In the genomic region with DNA sequence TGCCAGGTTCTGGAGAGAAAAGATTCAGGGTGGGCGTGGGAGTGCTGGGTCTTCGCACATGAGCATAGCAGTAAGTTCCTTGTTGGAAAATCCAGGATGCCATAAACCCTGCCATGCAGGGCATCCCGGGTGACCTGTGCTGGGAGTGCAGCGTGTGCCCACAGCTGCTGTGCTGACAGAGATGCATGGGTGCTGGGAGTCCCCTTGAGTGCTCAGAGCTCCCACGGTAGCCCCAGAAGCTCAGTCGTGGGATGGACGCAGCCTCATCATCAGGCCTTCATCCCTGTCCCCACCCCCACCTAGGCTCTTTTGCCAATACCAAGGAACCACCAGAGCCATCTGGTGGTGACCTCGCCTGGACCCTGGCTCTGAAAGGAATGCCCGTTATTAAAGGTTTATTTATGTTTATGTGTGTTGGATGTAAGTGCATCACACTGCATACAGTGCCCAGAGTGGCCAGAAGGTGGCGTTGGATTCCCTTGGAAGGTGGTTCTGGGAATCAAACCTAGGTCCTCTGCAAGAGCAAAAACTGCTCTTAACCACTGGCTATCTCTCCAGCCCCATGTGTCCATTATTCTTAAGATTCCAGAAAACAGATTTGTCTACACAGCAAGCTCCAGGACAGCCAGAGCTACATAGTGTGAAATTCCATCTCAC, we compare ENCODE assay signal across 8 mouse cellular contexts. TPM values are rescaled to one million over a fixed set of nuclear protein-coding genes. Genes with fewer than 3 reads are reported as not detected.
A peak's percentile ranks its signal among the peaks of the same experiment; 100 is the strongest.
DNase-seq lines count a peak whose midpoint lies in the region; ATAC-seq and TF ChIP-seq lines count a peak whose summit lies in the region.

No protein-coding gene starts in this region.

- H3K9ac ChIP-seq in CH12.LX (ENCODE audit: insufficient read depth, low read depth): no peak overlapping the region
- H3K9ac ChIP-seq in liver, postnatal 0 days (replicated peaks): no peak overlapping the region

- H3K9me3 ChIP-seq in CH12.LX (replicated peaks; ENCODE audit: low read length): no peaks in the 10 kb centered on the region
- no peaks in the 10 kb centered on the region for H3K9me3 ChIP-seq in liver, postnatal 0 days (ENCODE audit: low read length)
- no peaks in the 10 kb centered on the region for H3K9me3 ChIP-seq in forebrain, embryonic 10.5 days

- peaks cover 0 to 3% of the 10 kb centered on the region in 2 experiments; a peak in 1 of 4 replicates for H3K4me1 ChIP-seq in CH12.LX (ENCODE audit: control insufficient read depth in 1 of 2, insufficient read depth in 2 of 2)
- peaks cover 26% of the 10 kb centered on the region for H3K4me1 ChIP-seq in liver, postnatal 0 days (ENCODE audit: insufficient read depth)
- peaks cover 17% of the 10 kb centered on the region for H3K4me1 ChIP-seq in forebrain, embryonic 10.5 days

- peak overlapping the region; percentile 83 for H3K27ac ChIP-seq in gastrocnemius, adult 2 months
- no peak overlapping the region for H3K27ac ChIP-seq in CH12.LX (ENCODE audit: insufficient read depth, low read depth)
- H3K27ac ChIP-seq in liver, postnatal 0 days (ENCODE audit: low read depth): 0 out of 2 replicates have a peak overlapping the region, but pooled peaks have one; percentile 41
- H3K27ac ChIP-seq in forebrain, embryonic 10.5 days: no peak overlapping the region

- no peaks in the 10 kb centered on the region for H3K79me2 ChIP-seq in CH12.LX (replicated peaks; ENCODE audit: control insufficient read depth, extremely low read depth, insufficient read depth, poor library complexity, severe bottlenecking)

- intact Hi-C loops in gastrocnemius, adult 2 months (cut with DNase I): no loop called here

- in situ Hi-C loops in CH12.LX (cut with MboI; ENCODE audit: low pct_ligation_motif_present, low pct_unique_long_range_greater_than_20kb, low sequenced_read_pairs): no loop called here

- 67% methylated on average over 10 of the region's 10 CpGs for WGBS in liver, postnatal 0 days (ENCODE audit: insufficient replicate concordance)
- WGBS in forebrain, embryonic 10.5 days: 78% methylated on average over 10 of the region's 10 CpGs

- ATAC-seq in liver, postnatal 0 days: no peak

- peak; percentile 54 for DNase-seq in gastrocnemius, adult 2 months
- DNase-seq in gastrocnemius, adult 18-20 months (ENCODE audit: low spot score): no peak
- DNase-seq in CH12.LX (ENCODE audit: extremely low read depth): peak; percentile 44
- DNase-seq in cerebellum, postnatal 36 days: peak; percentile 54 to 59
- peak; percentile 67 for DNase-seq in liver, postnatal 0 days
- peak; percentile 86 for DNase-seq in thymus, postnatal 4 days
- no peak for DNase-seq in forebrain, embryonic 10.5 days (ENCODE audit: extremely low spot score, low spot score)
- no peak for DNase-seq in urinary bladder, postnatal 36 days (ENCODE audit: low spot score in 2 of 2)

- no peak for TF ChIP-seq EP300 in CH12.LX (IDR thresholded peaks at IDR 0.05; ENCODE audit: low read length)
- TF ChIP-seq EP300 in liver, postnatal 0 days (IDR thresholded peaks at IDR 0.05; ENCODE audit: low read depth): no peak

- H3K4me3 ChIP-seq in gastrocnemius, adult 2 months: peak overlapping the region; percentile 72; the same call in 1 of the 2 replicates
- H3K4me3 ChIP-seq in CH12.LX (replicated peaks in 1 of 3; ENCODE audit: low read depth in 2 of 3, low read length in 2 of 3, poor library complexity in 1 of 3): no peak overlapping the region
- H3K4me3 ChIP-seq in liver, postnatal 0 days (ENCODE audit: low read depth, low read length): no peak overlapping the region
- H3K4me3 ChIP-seq in forebrain, embryonic 10.5 days: no peak overlapping the region

- H3K36me3 ChIP-seq in CH12.LX (replicated peaks in 1 of 2; ENCODE audit: control insufficient read depth in 1 of 2, insufficient read depth in 1 of 2, low read length in 1 of 2): peaks cover 24 to 69% of the 10 kb centered on the region in 2 experiments
- H3K36me3 ChIP-seq in liver, postnatal 0 days (replicated peaks; ENCODE audit: insufficient read depth, low read length): peaks cover 40% of the 10 kb centered on the region
- peaks cover 31% of the 10 kb centered on the region for H3K36me3 ChIP-seq in forebrain, embryonic 10.5 days (replicated peaks)

- H3K4me2 ChIP-seq in CH12.LX (ENCODE audit: insufficient read depth, low read depth, poor library complexity, severe bottlenecking): no peak overlapping the region
- no peak overlapping the region for H3K4me2 ChIP-seq in liver, postnatal 0 days (ENCODE audit: low read depth, low read length)

- peak; percentile 62 for TF ChIP-seq CTCF in gastrocnemius, adult 2 months (IDR thresholded peaks at IDR 0.05)
- peak; percentile 62 to 73 for TF ChIP-seq CTCF in CH12.LX (conservative IDR thresholded peaks at IDR 0.05 in 1 of 2, IDR thresholded peaks at IDR 0.05 in 1 of 2; ENCODE audit: low read depth in 2 of 2, low read length in 2 of 2)
- peak; percentile 76 for TF ChIP-seq CTCF in liver, postnatal 0 days (IDR thresholded peaks at IDR 0.05; ENCODE audit: low read depth)

- dilution Hi-C loops in CH12.LX (cut with MboI; ENCODE audit: extremely low pct_ligation_motif_present, extremely low pct_unique_long_range_greater_than_20kb, low sequenced_read_pairs): no loop called here

- peak; percentile 66 for TF ChIP-seq RAD21 in CH12.LX (IDR thresholded peaks at IDR 0.05; ENCODE audit: low read depth, low read length)

- no peaks in the 10 kb centered on the region for H3K27me3 ChIP-seq in CH12.LX (replicated peaks)
- H3K27me3 ChIP-seq in liver, postnatal 0 days (ENCODE audit: insufficient read depth, low read length): no peaks in the 10 kb centered on the region
- peaks cover 33% of the 10 kb centered on the region for H3K27me3 ChIP-seq in forebrain, embryonic 10.5 days (ENCODE audit: poor library complexity, severe bottlenecking)

- TF ChIP-seq POLR2A in CH12.LX (IDR thresholded peaks at IDR 0.05; ENCODE audit: low read depth, low read length): no peak

TF ChIP-seq in CH12.LX, 34 proteins besides CTCF, POLR2A, EP300 and RAD21:
- TF ChIP-seq POLR2AphosphoS2 (IDR thresholded peaks at IDR 0.05; ENCODE audit: low read depth, low read length) (0 out of 2 replicates have a peak, but pooled peaks have one; percentile 22), USF1 (IDR thresholded peaks at IDR 0.05; ENCODE audit: low read depth, low read length) (no peak), E2F4 (IDR thresholded peaks at IDR 0.05; ENCODE audit: insufficient replicate concordance, low read depth, low read length) (no peak), JUN (IDR thresholded peaks at IDR 0.05; ENCODE audit: insufficient read depth, low read depth, low read length) (no peak), CHD2 (IDR thresholded peaks at IDR 0.05; ENCODE audit: low read length) (no peak), SMC3 (IDR thresholded peaks at IDR 0.05; ENCODE audit: low read depth, low read length) (peak; percentile 79), RCOR1 (conservative IDR thresholded peaks at IDR 0.05; ENCODE audit: low read depth, low read length) (no peak), ELF1 (IDR thresholded peaks at IDR 0.05; ENCODE audit: low read depth, low read length) (no peak), MAFK (IDR thresholded peaks at IDR 0.05; ENCODE audit: insufficient replicate concordance, low read length) (no peak), BHLHE40 (IDR thresholded peaks at IDR 0.05; ENCODE audit: low read depth, low read length) (no peak), ZNF384 (IDR thresholded peaks at IDR 0.05; ENCODE audit: low read depth, low read length) (no peak), MEF2A (IDR thresholded peaks at IDR 0.05; ENCODE audit: borderline replicate concordance, low read depth, low read length) (no peak), ZKSCAN1 (IDR thresholded peaks at IDR 0.05; ENCODE audit: borderline replicate concordance, low read depth, low read length) (no peak)
TF ChIP-seq in CH12.LX: peak in this region for 2.

RNA-seq across cellular contexts. Expression of gene B3gnt8, which starts 0.7 kb away (rescaled TPM):
- total RNA-seq in gastrocnemius, adult 2 months (2021): 1 to 10 TPM; 1.5 to 1.6 TPM
- total RNA-seq in gastrocnemius, adult 18-20 months (2021): 1 to 10 TPM; 1.1 to 1.3 TPM
- total RNA-seq in CH12.LX (2012; rRNA removed) (0.21 TPM in 2 replicates), CH12.LX (2014; rRNA removed) (not detected in 2 replicates)
- polyA plus RNA-seq in CH12.LX (2012; ENCODE audit: insufficient read length, low read depth): 0.24 and 0.29 TPM in 2 replicates
- 3.7 and 4.1 TPM in 2 replicates for polyA plus RNA-seq in liver, postnatal 0 days (2015; fragmentation: Nextera tagmentation; extraction: Ambion mirVana)
- polyA plus RNA-seq in forebrain, embryonic 10.5 days (2016; fragmentation: Nextera tagmentation; extraction: Ambion mirVana): 0.79 and 1.1 TPM in 2 replicates

RNA-seq across cellular contexts. Expression of gene Dmac2, which starts 6.5 kb away (rescaled TPM):
- total RNA-seq in gastrocnemius, adult 2 months (2021): 10 to 100 TPM; 33.7 to 54.2 TPM
- total RNA-seq in gastrocnemius, adult 18-20 months (2021): 10 to 100 TPM; 38.7 to 43.2 TPM
- total RNA-seq in CH12.LX (2012; rRNA removed) (18.7 and 21.4 TPM in 2 replicates), CH12.LX (2014; rRNA removed) (19.8 and 20.6 TPM in 2 replicates)
- polyA plus RNA-seq in CH12.LX (2012; ENCODE audit: insufficient read length, low read depth): 35.0 and 35.1 TPM in 2 replicates
- 12.2 and 13.7 TPM in 2 replicates for polyA plus RNA-seq in liver, postnatal 0 days (2015; fragmentation: Nextera tagmentation; extraction: Ambion mirVana)
- 26.9 and 27.0 TPM in 2 replicates for polyA plus RNA-seq in forebrain, embryonic 10.5 days (2016; fragmentation: Nextera tagmentation; extraction: Ambion mirVana)

RNA-seq across cellular contexts. Expression of gene Erich4, which starts 10.0 kb away (rescaled TPM):
- total RNA-seq in gastrocnemius, adult 2 months (2021): not detected
- not detected for total RNA-seq in gastrocnemius, adult 18-20 months (2021)
- total RNA-seq in CH12.LX (2012; rRNA removed): not detected in 2 replicates
- not detected in 2 replicates for total RNA-seq in CH12.LX (2014; rRNA removed)
- polyA plus RNA-seq in CH12.LX (2012; ENCODE audit: insufficient read length, low read depth): not detected in 2 replicates
- 0.20 TPM in 1 of 2 replicates, not detected in the other for polyA plus RNA-seq in liver, postnatal 0 days (2015; fragmentation: Nextera tagmentation; extraction: Ambion mirVana)
- polyA plus RNA-seq in forebrain, embryonic 10.5 days (2016; fragmentation: Nextera tagmentation; extraction: Ambion mirVana): not detected in 2 replicates

RNA-seq across cellular contexts. Expression of gene Bckdha, which starts 33.1 kb away (rescaled TPM):
- 100 to 1,000 TPM; 103 to 152 TPM for total RNA-seq in gastrocnemius, adult 2 months (2021)
- total RNA-seq in gastrocnemius, adult 18-20 months (2021): 100 to 1,000 TPM; 134 to 137 TPM
- 14.9 and 19.9 TPM in 2 replicates for total RNA-seq in CH12.LX (2012; rRNA removed)
- total RNA-seq in CH12.LX (2014; rRNA removed): 20.8 and 21.4 TPM in 2 replicates
- polyA plus RNA-seq in CH12.LX (2012; ENCODE audit: insufficient read length, low read depth): 13.4 and 17.2 TPM in 2 replicates
- 106 and 123 TPM in 2 replicates for polyA plus RNA-seq in liver, postnatal 0 days (2015; fragmentation: Nextera tagmentation; extraction: Ambion mirVana)
- 42.5 and 44.0 TPM in 2 replicates for polyA plus RNA-seq in forebrain, embryonic 10.5 days (2016; fragmentation: Nextera tagmentation; extraction: Ambion mirVana)

RNA-seq across cellular contexts. Expression of gene Exosc5, which starts 33.2 kb away (rescaled TPM):
- 10 to 100 TPM; 24.1 to 24.3 TPM for total RNA-seq in gastrocnemius, adult 2 months (2021)
- 10 to 100 TPM; 19.9 to 21.3 TPM for total RNA-seq in gastrocnemius, adult 18-20 months (2021)
- 105 and 116 TPM in 2 replicates for total RNA-seq in CH12.LX (2012; rRNA removed)
- 114 and 123 TPM in 2 replicates for total RNA-seq in CH12.LX (2014; rRNA removed)
- 102 and 125 TPM in 2 replicates for polyA plus RNA-seq in CH12.LX (2012; ENCODE audit: insufficient read length, low read depth)
- polyA plus RNA-seq in liver, postnatal 0 days (2015; fragmentation: Nextera tagmentation; extraction: Ambion mirVana): 44.5 and 49.2 TPM in 2 replicates
- polyA plus RNA-seq in forebrain, embryonic 10.5 days (2016; fragmentation: Nextera tagmentation; extraction: Ambion mirVana): 81.0 and 82.1 TPM in 2 replicates

Comparison
In these comparisons a context has a peak if more than half of its experiments do, and no peak if none do; other contexts are left out.
1. DNase-seq: peak in gastrocnemius, adult 2 months (single experiment), CH12.LX (single experiment), cerebellum, postnatal 36 days (2 of 2), liver, postnatal 0 days (single experiment) and thymus, postnatal 4 days (single experiment); none in gastrocnemius, adult 18-20 months (single experiment), forebrain, embryonic 10.5 days (single experiment) and urinary bladder, postnatal 36 days (0 of 2).
2. H3K27ac ChIP-seq: peak in gastrocnemius, adult 2 months (single experiment) and liver, postnatal 0 days (single experiment); none in CH12.LX (single experiment) and forebrain, embryonic 10.5 days (single experiment).
3. Peak in every context shown above with its lines, with median percentiles within 50 percentile points of each other: CTCF ChIP-seq.